Mouse (Mus musculus) stomach, embryonic 16.5 days (tissue): ENCODE measurements around the gene Dcaf4. TPM values are rescaled to one million over a fixed set of nuclear protein-coding genes. Genes with fewer than 3 reads are reported as not detected.

Experiments
- ATAC-seq: fragments of 200-750 bp; cut with Nextera tagmentation; 2 replicates; pipeline ENCODE4 v1.8.0; 2017; ENCODE audit warnings: moderate number of reproducible peaks, moderate TSS enrichment; ENCODE audit not compliant: insufficient read depth, low FRiP score
- H3K27ac ChIP-seq: fragments of 300-500 bp; sonication (generic); 2 replicates; pipeline ENCODE4 v1.5.1; 2014; ENCODE audit warnings: low read length
- H3K27me3 ChIP-seq: fragments of 300-500 bp; sonication (generic); 2 replicates; pipeline ENCODE4 v1.6.1; 2014; ENCODE audit warnings: low read length, control low read depth, mixed read lengths; ENCODE audit not compliant: control insufficient read depth, insufficient read depth
- H3K36me3 ChIP-seq: fragments of 300-500 bp; sonication (generic); 2 replicates; pipeline ENCODE4 v1.6.1; 2014; ENCODE audit warnings: low read length; ENCODE audit not compliant: control insufficient read depth, insufficient read depth
- H3K4me1 ChIP-seq: fragments of 300-500 bp; sonication (generic); 2 replicates; pipeline ENCODE4 v1.6.1; 2014; ENCODE audit warnings: low read length, control low read depth, mixed read lengths; ENCODE audit not compliant: control insufficient read depth, insufficient read depth
- H3K4me2 ChIP-seq: fragments of 300-500 bp; sonication (generic); 2 replicates; pipeline ENCODE4 v1.6.1; 2014; ENCODE audit warnings: low read depth, low read length, mixed read lengths
- H3K4me3 ChIP-seq: fragments of 300-500 bp; sonication (generic); replicated peaks from 2 replicates; pipeline ENCODE4 v1.5.1; 2014; ENCODE audit warnings: mild to moderate bottlenecking, low read length
- H3K9ac ChIP-seq: fragments of 300-500 bp; sonication (generic); 2 replicates; pipeline ENCODE4 v1.6.1; 2014; ENCODE audit warnings: low read length
- H3K9me3 ChIP-seq: fragments of 300-500 bp; sonication (generic); replicated peaks from 2 replicates; pipeline ENCODE4 v1.6.1; 2016; ENCODE audit warnings: low read length, control low read depth; ENCODE audit not compliant: control insufficient read depth
- WGBS: fragments of 180-500 bp; shearing (Covaris S2); extraction: QIAGEN DNeasy Blood & Tissue Kit; methylation state at CpG from one replicate; pipeline ENCODE4 v1.1.7; 2014; 5-methylcytosine and 5-hydroxymethylcytosine counted together
- polyA plus RNA-seq: library from polyadenylated mRNA; unstranded; fragments of >200 nt; fragmentation: Nextera tagmentation; extraction: Ambion mirVana; gene quantifications from 2 replicates; pipeline ENCODE4 v1.2.1, GENCODE M21; 2015

Gene Dcaf4
- polyA plus RNA-seq, 1 experiment from 2014 or later: 37.1 TPM

- H3K36me3 ChIP-seq: 0 out of 2 replicates have a peak, but pooled peaks cover 18% of the 10 kb centered on the region
- H3K9ac ChIP-seq: no peak overlapping the region
- no peak overlapping the region; the same call in 1 of the 2 replicates for H3K27ac ChIP-seq
- no peaks in the 10 kb centered on the region for H3K4me1 ChIP-seq
- no peaks in the 10 kb centered on the region for H3K9me3 ChIP-seq
- H3K4me2 ChIP-seq: no peak overlapping the region
- H3K27me3 ChIP-seq: no peaks in the 10 kb centered on the region
- no peak overlapping the region for H3K4me3 ChIP-seq
- no peak for ATAC-seq
Observed at GRCm38 (mm10) chr12:83544791-83545190, 24.5 kb downstream of the Dcaf4 start.

- Histone ChIP-seq H3K9me3 (no peaks in the 10 kb centered on the region), H3K27me3 (no peaks in the 10 kb centered on the region), H3K4me3 (no peak overlapping the region), H3K4me1 (no peaks in the 10 kb centered on the region), H3K36me3 (peaks cover 27% of the 10 kb centered on the region), H3K9ac (no peak overlapping the region), H3K4me2 (no peak overlapping the region), H3K27ac (no peak overlapping the region)
- WGBS: 89% methylated on average over 16 of the region's 16 CpGs
- ATAC-seq: no peak
Observed at GRCm38 (mm10) chr12:83551305-83551704, 31.0 kb downstream of the Dcaf4 start.

GRCm38 (mm10) chr12:83553816-83554215, 33.5 kb downstream of the Dcaf4 start:
- Histone ChIP-seq H3K4me3 (no peak overlapping the region), H3K9me3 (no peaks in the 10 kb centered on the region), H3K36me3 (peaks cover 21% of the 10 kb centered on the region), H3K27me3 (no peaks in the 10 kb centered on the region), H3K27ac (no peak overlapping the region), H3K4me2 (no peak overlapping the region), H3K9ac (no peak overlapping the region), H3K4me1 (no peaks in the 10 kb centered on the region)
- ATAC-seq: no peak
- 73% methylated on average over 4 of the region's 4 CpGs for WGBS

- Histone ChIP-seq H3K36me3 (peaks cover 21% of the 10 kb centered on the region), H3K9ac (no peak overlapping the region), H3K4me3 (no peak overlapping the region), H3K9me3 (no peaks in the 10 kb centered on the region), H3K27me3 (no peaks in the 10 kb centered on the region), H3K27ac (no peak overlapping the region), H3K4me1 (no peaks in the 10 kb centered on the region), H3K4me2 (no peak overlapping the region)
- ATAC-seq: no peak
- 63% methylated on average over 9 of the region's 9 CpGs for WGBS
Observed at GRCm38 (mm10) chr12:83555605-83556004, 35.3 kb downstream of the Dcaf4 start.

- H3K4me1 ChIP-seq: no peaks in the 10 kb centered on the region
- peaks cover 18% of the 10 kb centered on the region for H3K36me3 ChIP-seq
- no peak for ATAC-seq
- WGBS: 91% methylated on average over 7 of the region's 7 CpGs
- no peak overlapping the region for H3K4me2 ChIP-seq
- H3K4me3 ChIP-seq: no peak overlapping the region
- no peaks in the 10 kb centered on the region for H3K9me3 ChIP-seq
- no peak overlapping the region for H3K9ac ChIP-seq
- H3K27ac ChIP-seq: no peak overlapping the region
- no peaks in the 10 kb centered on the region for H3K27me3 ChIP-seq
Observed at GRCm38 (mm10) chr12:83558496-83558895, 38.2 kb downstream of the Dcaf4 start.

GRCm38 (mm10) chr12:83560189-83560588, 39.9 kb downstream of the Dcaf4 start:
- Histone ChIP-seq H3K4me2 (no peak overlapping the region), H3K9ac (no peak overlapping the region), H3K27me3 (no peaks in the 10 kb centered on the region), H3K27ac (no peak overlapping the region), H3K4me1 (no peaks in the 10 kb centered on the region), H3K4me3 (no peak overlapping the region), H3K36me3 (peaks cover 11% of the 10 kb centered on the region), H3K9me3 (no peaks in the 10 kb centered on the region)
- ATAC-seq: no peak
- 63% methylated on average over 6 of the region's 6 CpGs for whole genome bisulfite sequencing

GRCm38 (mm10) chr12:83562589-83562988, 42.3 kb downstream of the Dcaf4 start:
- no peak for ATAC-seq

GRCm38 (mm10) chr12:83569866-83570265, 49.6 kb downstream of the Dcaf4 start:
- no peak for ATAC-seq
- 87% methylated on average over 3 of the region's 3 CpGs for WGBS
- H3K4me3 ChIP-seq: no peak overlapping the region
- H3K27me3 ChIP-seq: no peaks in the 10 kb centered on the region
- no peaks in the 10 kb centered on the region for H3K4me1 ChIP-seq
- H3K27ac ChIP-seq: no peak overlapping the region
- no peak overlapping the region for H3K4me2 ChIP-seq
- H3K9me3 ChIP-seq: no peaks in the 10 kb centered on the region
- peaks cover 17% of the 10 kb centered on the region for H3K36me3 ChIP-seq
- H3K9ac ChIP-seq: no peak overlapping the region

More at GRCm38 (mm10) chr12:83562589-83562988, 42.3 kb downstream of the Dcaf4 start:
- Histone ChIP-seq H3K4me3 (no peak overlapping the region), H3K9ac (no peak overlapping the region), H3K4me2 (no peak overlapping the region), H3K27me3 (no peaks in the 10 kb centered on the region), H3K4me1 (no peaks in the 10 kb centered on the region), H3K36me3 (peaks cover 10% of the 10 kb centered on the region), H3K9me3 (no peaks in the 10 kb centered on the region), H3K27ac (no peak overlapping the region)
- 93% methylated on average over 3 of the region's 3 CpGs for WGBS

GRCm38 (mm10) chr12:83572717-83573116, 52.5 kb downstream of the Dcaf4 start:
- 67% methylated on average over 5 of the region's 5 CpGs for WGBS
- Histone ChIP-seq H3K9me3 (no peaks in the 10 kb centered on the region), H3K9ac (no peak overlapping the region), H3K27me3 (no peaks in the 10 kb centered on the region), H3K36me3 (peaks cover 10% of the 10 kb centered on the region), H3K4me3 (no peak overlapping the region), H3K4me1 (no peaks in the 10 kb centered on the region), H3K27ac (no peak overlapping the region), H3K4me2 (no peak overlapping the region)
- no peak for ATAC-seq

- WGBS: 94% methylated on average over 5 of the region's 5 CpGs
- Histone ChIP-seq H3K27me3 (no peaks in the 10 kb centered on the region), H3K9me3 (no peaks in the 10 kb centered on the region)
Observed at GRCm38 (mm10) chr12:83577445-83577844, 57.2 kb downstream of the Dcaf4 start.

More at GRCm38 (mm10) chr12:83577445-83577844, 57.2 kb downstream of the Dcaf4 start:
- Histone ChIP-seq H3K36me3 (no peaks in the 10 kb centered on the region), H3K9ac (no peak overlapping the region), H3K4me1 (peaks cover 10% of the 10 kb centered on the region), H3K27ac (no peak overlapping the region), H3K4me2 (no peak overlapping the region), H3K4me3 (no peak overlapping the region)
- ATAC-seq: no peak
